Mouse (Mus musculus) limb, embryonic 14.5 days (tissue): ENCODE data around the gene Gale. TPM values are rescaled to one million over a fixed set of nuclear protein-coding genes. Genes with fewer than 3 reads are reported as not detected.
A peak's percentile ranks its signal among the peaks of the same experiment; 100 is the strongest.

Experiments
- ATAC-seq: fragments of 200-750 bp; cut with Nextera tagmentation; 2 replicates; pipeline ENCODE4 v1.8.0; 2017; ENCODE audit warnings: low read depth, moderate number of reproducible peaks, moderate TSS enrichment; ENCODE audit not compliant: low FRiP score
- DNase-seq: peaks from one replicate; pipeline ENCODE4 v3.0.0-alpha.2; 2015; ENCODE audit warnings: low spot score
- H3K27ac ChIP-seq: fragments of 300-500 bp; sonication (generic); replicated peaks from 2 replicates; pipeline ENCODE4 v1.5.1; 2014; ENCODE audit warnings: low read depth, mild to moderate bottlenecking, low read length, moderate library complexity, mixed read lengths
- H3K27me3 ChIP-seq: fragments of 300-500 bp; sonication (generic); 2 replicates; pipeline ENCODE4 v1.6.1; 2014; ENCODE audit warnings: low read length, mixed read lengths; ENCODE audit not compliant: control insufficient read depth, insufficient read depth
- H3K36me3 ChIP-seq: fragments of 300-500 bp; sonication (generic); 2 replicates; pipeline ENCODE4 v1.6.1; 2014; ENCODE audit warnings: mild to moderate bottlenecking, low read length, moderate library complexity, mixed read lengths; ENCODE audit not compliant: control insufficient read depth, insufficient read depth
- H3K4me1 ChIP-seq: fragments of 300-500 bp; sonication (generic); 2 replicates; pipeline ENCODE4 v1.6.1; 2014; ENCODE audit warnings: antibody characterized with exemption, low read length, mixed read lengths; ENCODE audit not compliant: control insufficient read depth, insufficient read depth
- H3K4me2 ChIP-seq: fragments of 300-500 bp; sonication (generic); replicated peaks from 2 replicates; pipeline ENCODE4 v1.6.1; 2014; ENCODE audit warnings: low read depth, mild to moderate bottlenecking, low read length, moderate library complexity; ENCODE audit not compliant: severe bottlenecking
- H3K4me3 ChIP-seq: fragments of 300-500 bp; sonication (generic); replicated peaks from 2 replicates; pipeline ENCODE4 v1.5.1; 2014; ENCODE audit warnings: low read length
- H3K9ac ChIP-seq: fragments of 300-500 bp; sonication (generic); 2 replicates; pipeline ENCODE4 v1.6.1; 2014; ENCODE audit warnings: mild to moderate bottlenecking, low read depth, low read length, moderate library complexity; ENCODE audit not compliant: severe bottlenecking
- H3K9me3 ChIP-seq: fragments of 300-500 bp; sonication (generic); 2 replicates; pipeline ENCODE4 v1.6.1; 2016; ENCODE audit warnings: low read length; ENCODE audit not compliant: control insufficient read depth
- POLR2A ChIP-seq: fragments of 200-500 bp; IDR thresholded peaks from 2 replicates; pipeline ENCODE4 v1.8.0; 2012; ENCODE audit warnings: inconsistent platforms, mild to moderate bottlenecking, moderate library complexity, borderline replicate concordance; ENCODE audit not compliant: insufficient read depth, insufficient read length; ENCODE audit errors: extremely low read depth
- WGBS: fragments of 180-500 bp; shearing (Covaris S2); extraction: QIAGEN DNeasy Blood & Tissue Kit; methylation state at CpG from one replicate; pipeline ENCODE4 v1.1.7; 2014; 5-methylcytosine and 5-hydroxymethylcytosine counted together
- polyA plus RNA-seq, 2 experiments: library from polyadenylated mRNA; depleted of rRNA in 1 of 2; stranded (reverse) in 1 of 2; unstranded in 1 of 2; fragments of >200 nt; fragmentation: Nextera tagmentation in 1 of 2; extraction: Ambion mirVana in 1 of 2; gene quantifications; 2 replicates each; pipeline versions ENCODE4 v1.2.1 to v1.2.3; 2012 to 2014

Gale gene
- polyA plus RNA-seq, 2 experiments = 59.3 to 83.7 TPM

GRCm38 (mm10) chr4:135945706-135946105 lies 17.8 kb upstream of the Gale start:
- WGBS = 73% methylated on average over 10 of the region's 10 CpGs
- no peak for TF ChIP-seq POLR2A
- H3K27ac ChIP-seq = peak overlapping the region; percentile 49; the same call in 1 of the 2 replicates
- no peaks in the 10 kb centered on the region for H3K27me3 ChIP-seq
- H3K9ac ChIP-seq = peak overlapping the region; percentile 71; the same call in 1 of the 2 replicates
- H3K4me1 ChIP-seq = peaks cover 9% of the 10 kb centered on the region; the same call in 1 of the 2 replicates
- ATAC-seq (no peak), DNase-seq (no peak)
- no peaks in the 10 kb centered on the region for H3K9me3 ChIP-seq
- H3K36me3 ChIP-seq = peaks cover 7% of the 10 kb centered on the region; the same call in 1 of the 2 replicates
- peak overlapping the region; percentile 54 for H3K4me2 ChIP-seq
- peak overlapping the region; percentile 79 for H3K4me3 ChIP-seq

DNA sequence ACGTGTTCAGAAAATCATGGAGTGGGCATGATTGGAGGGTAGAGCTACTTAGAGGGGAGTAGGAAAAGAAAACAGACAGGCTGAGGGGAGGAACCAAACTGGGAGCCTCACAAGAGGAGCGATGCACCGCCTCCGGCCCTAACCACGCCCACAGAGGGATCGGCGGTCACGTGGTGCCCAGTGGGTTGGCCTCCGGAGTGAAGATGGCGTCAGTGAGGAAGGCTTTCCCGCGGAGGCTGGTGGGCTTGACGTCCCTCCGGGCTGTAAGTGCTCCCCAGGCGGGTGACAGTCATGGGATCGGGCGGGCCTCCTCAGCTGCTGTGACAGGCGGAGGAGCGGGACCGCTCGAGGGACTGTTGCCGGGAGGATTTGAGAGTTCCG lies 17.3 kb upstream of the Gale start, which contains the start of gene Hmgcl:
Gene Hmgcl, plus strand, starts transcription at position 171 of the 381 bp plus-strand sequence.
- ATAC-seq (peak; percentile 95), DNase-seq (peak; percentile 93)
- Histone ChIP-seq H3K4me3 (peak within 1 kb of the TSS; percentile 79), H3K27me3 (no peaks in the 10 kb centered on the region), H3K9ac (peak within 1 kb of the TSS; percentile 71), H3K4me1 (peaks cover 9% of the 10 kb centered on the region; the same call in 1 of the 2 replicates), H3K9me3 (no peaks in the 10 kb centered on the region), H3K27ac (peak within 1 kb of the TSS; percentile 49), H3K36me3 (peaks cover 8% of the 10 kb centered on the region), H3K4me2 (peak within 1 kb of the TSS; percentile 54)
- WGBS = 0% methylated on average over 23 of the region's 23 CpGs
- TF ChIP-seq POLR2A = 0 out of 2 replicates have a peak, but pooled peaks have one; percentile 51

GRCm38 (mm10) chr4:135946659-135947301 lies 16.7 kb upstream of the Gale start:
- WGBS = 2% methylated on average over 28 of the region's 28 CpGs
- Histone ChIP-seq H3K9me3 (no peaks in the 10 kb centered on the region), H3K27ac (peak overlapping the region; percentile 34; the same call in 1 of the 2 replicates), H3K27me3 (no peaks in the 10 kb centered on the region), H3K4me1 (peaks cover 9% of the 10 kb centered on the region; the same call in 1 of the 2 replicates), H3K4me3 (peak overlapping the region; percentile 79), H3K36me3 (peaks cover 13% of the 10 kb centered on the region), H3K9ac (peak overlapping the region; percentile 71), H3K4me2 (peak overlapping the region; percentile 54)
- ATAC-seq (0 out of 2 replicates have a peak, but pooled peaks have one; percentile 12), DNase-seq (no peak)
- TF ChIP-seq POLR2A = no peak

GRCm38 (mm10) chr4:135948142-135948541 lies 15.4 kb upstream of the Gale start:
- Histone ChIP-seq H3K27me3 (no peaks in the 10 kb centered on the region), H3K9ac (no peak overlapping the region), H3K4me2 (no peak overlapping the region), H3K4me1 (peaks cover 9% of the 10 kb centered on the region; the same call in 1 of the 2 replicates), H3K9me3 (no peaks in the 10 kb centered on the region), H3K36me3 (peaks cover 23% of the 10 kb centered on the region), H3K27ac (no peak overlapping the region), H3K4me3 (no peak overlapping the region)
- ATAC-seq = no peak
- no peak for DNase-seq
- 91% methylated on average over 8 of the region's 8 CpGs for WGBS
- no peak for TF ChIP-seq POLR2A

DNA sequence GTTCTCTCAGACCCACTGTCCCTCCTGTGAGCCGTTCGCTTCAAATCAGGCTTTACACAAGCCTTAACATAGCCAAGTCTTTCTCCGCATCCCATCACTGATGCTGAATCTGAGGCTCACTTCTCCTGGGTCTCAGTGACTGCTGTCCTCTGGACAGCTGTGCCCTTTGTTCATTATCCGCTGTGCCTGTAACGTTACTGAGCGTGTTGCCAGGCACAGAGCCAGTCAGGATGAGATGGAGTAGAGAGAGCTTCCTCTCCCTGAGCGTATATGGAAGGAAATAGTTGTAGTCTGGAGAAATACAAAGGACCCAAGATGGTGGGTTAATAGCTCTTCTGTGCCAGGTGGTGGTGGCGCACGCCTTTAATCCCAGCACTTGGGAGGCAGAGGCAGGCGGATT lies 14.1 kb upstream of the Gale start:
- peaks cover 28% of the 10 kb centered on the region for H3K36me3 ChIP-seq
- no peak for ATAC-seq
- H3K4me1 ChIP-seq = peaks cover 9% of the 10 kb centered on the region; the same call in 1 of the 2 replicates
- WGBS = 89% methylated on average over 10 of the region's 10 CpGs
- no peak overlapping the region for H3K4me3 ChIP-seq
- no peak for DNase-seq
- TF ChIP-seq POLR2A = no peak
- H3K27ac ChIP-seq = no peak overlapping the region
- no peaks in the 10 kb centered on the region for H3K9me3 ChIP-seq
- H3K4me2 ChIP-seq = no peak overlapping the region
- H3K9ac ChIP-seq = no peak overlapping the region
- no peaks in the 10 kb centered on the region for H3K27me3 ChIP-seq
